Mouse (Mus musculus) embryonic facial prominence, embryonic 11.5 days (tissue): ENCODE measurements around the gene Vwa3b. TPM values are rescaled to one million over a fixed set of nuclear protein-coding genes. Genes with fewer than 3 reads are reported as not detected.

Source experiments
- ATAC-seq: fragments of 200-750 bp; cut with Nextera tagmentation; replicated peaks from 2 replicates; pipeline ENCODE4 v1.8.0; 2017; ENCODE audit warnings: low read depth; ENCODE audit not compliant: insufficient number of reproducible peaks, low FRiP score, low TSS enrichment
- DNase-seq: peaks from one replicate; pipeline ENCODE4 v3.0.0-alpha.2; 2015; ENCODE audit warnings: low spot score
- H3K27ac ChIP-seq: fragments of 300-500 bp; sonication (generic); replicated peaks from 2 replicates; pipeline ENCODE4 v1.5.1; 2014; ENCODE audit warnings: mild to moderate bottlenecking, low read depth, low read length, control low read depth
- H3K27me3 ChIP-seq: fragments of 300-500 bp; sonication (generic); 2 replicates; pipeline ENCODE4 v1.6.1; 2014; ENCODE audit warnings: mild to moderate bottlenecking, low read length, moderate library complexity, mixed read lengths; ENCODE audit not compliant: control insufficient read depth, insufficient read depth
- H3K36me3 ChIP-seq: fragments of 300-500 bp; sonication (generic); replicated peaks from 2 replicates; pipeline ENCODE4 v1.6.1; 2014; ENCODE audit warnings: low read depth, mild to moderate bottlenecking, low read length, moderate library complexity, mixed read lengths; ENCODE audit not compliant: control insufficient read depth, insufficient read depth
- H3K4me1 ChIP-seq: fragments of 300-500 bp; sonication (generic); 2 replicates; pipeline ENCODE4 v1.6.1; 2014; ENCODE audit warnings: low read length, mixed read lengths; ENCODE audit not compliant: control insufficient read depth, insufficient read depth
- H3K4me2 ChIP-seq: fragments of 300-500 bp; sonication (generic); 2 replicates; pipeline ENCODE4 v1.6.1; 2014; ENCODE audit warnings: low read depth, mild to moderate bottlenecking, control low read depth, low read length, moderate library complexity
- H3K4me3 ChIP-seq: fragments of 300-500 bp; sonication (generic); 2 replicates; pipeline ENCODE4 v1.5.1; 2014; ENCODE audit warnings: low read depth, low read length, control low read depth
- H3K9ac ChIP-seq: fragments of 300-500 bp; sonication (generic); replicated peaks from 2 replicates; pipeline ENCODE4 v1.6.1; 2014; ENCODE audit warnings: mild to moderate bottlenecking, control low read depth, low read length
- H3K9me3 ChIP-seq: fragments of 300-500 bp; sonication (generic); replicated peaks from 2 replicates; pipeline ENCODE4 v1.6.1; 2016; ENCODE audit warnings: mild to moderate bottlenecking, low read length, inconsistent platforms, mixed read lengths; ENCODE audit not compliant: control insufficient read depth
- WGBS: fragments of 180-500 bp; shearing (Covaris S2); extraction: QIAGEN DNeasy Blood & Tissue Kit; methylation state at CpG from one replicate; pipeline ENCODE4 v1.1.7; 2014; 5-methylcytosine and 5-hydroxymethylcytosine counted together
- polyA plus RNA-seq: library from polyadenylated mRNA; unstranded; fragments of >200 nt; fragmentation: Nextera tagmentation; extraction: Ambion mirVana; gene quantifications from 2 replicates; pipeline ENCODE4 v1.2.1, GENCODE M21; 2014

Vwa3b gene
- polyA plus RNA-seq, 1 experiment from 2014 or later, result 1.7 TPM

- ATAC-seq (no peak), DNase-seq (peak; percentile 53)
- H3K36me3 ChIP-seq, result no peaks in the 10 kb centered on the region
- no peaks in the 10 kb centered on the region for H3K9me3 ChIP-seq
- no peak overlapping the region for H3K27ac ChIP-seq
- no peak overlapping the region for H3K4me3 ChIP-seq
- no peak overlapping the region for H3K4me2 ChIP-seq
- no peaks in the 10 kb centered on the region for H3K4me1 ChIP-seq
- H3K9ac ChIP-seq, result no peak overlapping the region
- H3K27me3 ChIP-seq, result no peaks in the 10 kb centered on the region
- WGBS, result 64% methylated on average over 4 of the region's 4 CpGs
These were observed 27.3 kb downstream of the Vwa3b start for GRCm38 (mm10) chr1:37053691-37054090.

DNA sequence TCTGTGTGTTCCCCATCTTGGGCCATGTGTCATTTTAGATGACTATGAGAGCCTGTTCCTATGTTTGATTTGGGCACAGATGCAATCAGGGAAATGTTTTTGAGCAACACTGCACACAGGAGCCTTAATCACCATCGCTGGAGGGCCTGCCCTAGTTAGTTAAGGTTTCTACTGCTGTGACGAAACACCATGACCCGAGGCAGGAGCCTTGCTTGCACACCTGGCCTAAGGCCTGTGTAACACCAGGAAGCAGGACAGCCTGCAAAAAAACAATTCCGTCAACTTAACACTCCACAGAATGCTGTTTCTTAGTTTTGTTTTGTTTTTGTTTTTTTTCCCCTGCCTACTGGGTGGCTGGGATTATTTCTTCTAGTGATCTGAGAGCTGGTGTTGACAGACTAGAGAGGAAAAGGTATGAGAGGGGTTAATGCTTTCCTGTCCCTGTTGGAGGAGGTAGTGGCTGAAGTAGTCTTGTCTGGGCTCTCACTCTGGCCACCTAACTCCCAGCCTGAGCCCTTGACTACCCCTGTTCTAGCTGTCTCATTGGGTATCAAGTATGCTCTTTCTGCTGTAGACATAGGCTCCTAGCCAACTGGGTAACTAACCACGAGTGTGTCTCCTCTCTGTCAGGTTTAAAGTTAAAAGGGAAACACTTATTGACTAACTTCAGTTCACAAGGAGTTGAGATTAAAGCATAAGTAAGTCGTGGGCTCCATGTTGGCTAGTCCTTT is 30.6 kb downstream of the Vwa3b start:
- Histone ChIP-seq H3K4me1 (no peaks in the 10 kb centered on the region), H3K27ac (no peak overlapping the region), H3K9me3 (no peaks in the 10 kb centered on the region), H3K27me3 (no peaks in the 10 kb centered on the region), H3K4me2 (no peak overlapping the region), H3K9ac (no peak overlapping the region), H3K4me3 (no peak overlapping the region), H3K36me3 (no peaks in the 10 kb centered on the region)
- no peak for ATAC-seq
- no peak for DNase-seq
- WGBS, result 76% methylated on average over 6 of the region's 6 CpGs

DNA sequence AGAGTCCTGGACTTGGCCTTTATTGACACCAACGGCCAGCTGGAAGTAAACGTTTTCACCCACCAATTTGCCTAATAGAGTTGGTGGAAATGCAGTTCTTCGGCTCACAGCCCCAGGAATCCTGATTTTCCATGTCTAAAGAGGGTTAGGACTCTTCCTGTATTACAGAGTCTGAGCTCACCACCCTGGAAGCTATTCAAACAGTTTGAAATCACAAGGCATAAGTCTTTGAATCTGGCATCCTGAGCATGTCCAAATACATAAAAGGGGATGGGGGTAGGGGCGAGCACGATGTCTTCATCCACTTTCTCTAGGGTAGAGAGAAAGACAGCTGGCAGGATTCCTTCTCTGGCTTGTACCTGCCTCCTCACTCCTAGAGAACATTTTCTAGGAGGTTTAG is 34.5 kb downstream of the Vwa3b start:
- no peaks in the 10 kb centered on the region for H3K27me3 ChIP-seq
- no peak overlapping the region for H3K27ac ChIP-seq
- H3K36me3 ChIP-seq, result no peaks in the 10 kb centered on the region
- no peak for DNase-seq
- no peak for ATAC-seq
- H3K9me3 ChIP-seq, result no peaks in the 10 kb centered on the region
- 82% methylated on average over 5 of the region's 5 CpGs for WGBS
- no peak overlapping the region for H3K4me2 ChIP-seq
- H3K9ac ChIP-seq, result no peak overlapping the region
- H3K4me1 ChIP-seq, result no peaks in the 10 kb centered on the region
- no peak overlapping the region for H3K4me3 ChIP-seq

DNA sequence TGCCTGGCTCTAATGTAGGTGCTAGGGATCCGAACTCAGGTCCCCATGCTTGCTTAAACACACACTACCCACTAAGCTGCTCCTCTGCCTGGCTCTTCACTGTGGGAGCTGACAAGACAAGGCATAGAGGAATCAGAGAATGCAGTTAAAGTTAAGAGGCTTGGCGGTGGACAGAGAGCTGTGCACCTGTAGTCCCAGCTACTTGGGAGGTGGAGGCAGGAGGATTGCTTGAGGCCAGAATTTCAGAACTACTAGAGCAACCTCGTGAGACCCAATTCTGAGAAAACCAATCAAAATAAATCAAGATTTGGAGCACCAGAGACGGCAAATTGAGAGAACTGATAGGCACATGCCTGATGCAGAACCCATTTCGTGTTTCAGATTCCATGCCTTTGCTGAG is 36.7 kb downstream of the Vwa3b start:
- H3K4me2 ChIP-seq, result no peak overlapping the region
- no peaks in the 10 kb centered on the region for H3K27me3 ChIP-seq
- no peak overlapping the region for H3K9ac ChIP-seq
- H3K27ac ChIP-seq, result no peak overlapping the region
- H3K9me3 ChIP-seq, result no peaks in the 10 kb centered on the region
- DNase-seq (no peak), ATAC-seq (no peak)
- no peaks in the 10 kb centered on the region for H3K4me1 ChIP-seq
- no peak overlapping the region for H3K4me3 ChIP-seq
- 83% methylated on average over 5 of the region's 5 CpGs for WGBS
- H3K36me3 ChIP-seq, result no peaks in the 10 kb centered on the region

GRCm38 (mm10) chr1:37063841-37064240 is 37.4 kb downstream of the Vwa3b start:
- 75% methylated on average over 4 of the region's 4 CpGs for WGBS
- Histone ChIP-seq H3K9me3 (no peaks in the 10 kb centered on the region), H3K4me3 (no peak overlapping the region), H3K4me1 (no peaks in the 10 kb centered on the region), H3K4me2 (no peak overlapping the region), H3K9ac (no peak overlapping the region), H3K36me3 (no peaks in the 10 kb centered on the region), H3K27me3 (no peaks in the 10 kb centered on the region), H3K27ac (no peak overlapping the region)
- DNase-seq (no peak), ATAC-seq (no peak)

GRCm38 (mm10) chr1:37065658-37066412 is 39.4 kb downstream of the Vwa3b start:
- no peaks in the 10 kb centered on the region for H3K4me1 ChIP-seq
- DNase-seq, result no peak
- WGBS, result 88% methylated on average over 11 of the region's 11 CpGs
- H3K9ac ChIP-seq, result no peak overlapping the region
- H3K27me3 ChIP-seq, result no peaks in the 10 kb centered on the region
- H3K36me3 ChIP-seq, result no peaks in the 10 kb centered on the region
- H3K4me3 ChIP-seq, result no peak overlapping the region
- ATAC-seq, result no peak
- H3K4me2 ChIP-seq, result no peak overlapping the region
- no peaks in the 10 kb centered on the region for H3K9me3 ChIP-seq
- no peak overlapping the region for H3K27ac ChIP-seq

GRCm38 (mm10) chr1:37075759-37076158 is 49.4 kb downstream of the Vwa3b start:
- Histone ChIP-seq H3K9me3 (no peaks in the 10 kb centered on the region), H3K36me3 (no peaks in the 10 kb centered on the region), H3K27me3 (no peaks in the 10 kb centered on the region), H3K4me3 (no peak overlapping the region), H3K27ac (no peak overlapping the region), H3K4me1 (no peaks in the 10 kb centered on the region), H3K4me2 (no peak overlapping the region), H3K9ac (no peak overlapping the region)
- ATAC-seq (no peak), DNase-seq (no peak)
- 91% methylated on average over 7 of the region's 7 CpGs for WGBS

- WGBS, result 75% methylated on average over 9 of the region's 9 CpGs
These were observed 50.9 kb downstream of the Vwa3b start for GRCm38 (mm10) chr1:37077266-37077665.

More at GRCm38 (mm10) chr1:37077266-37077665, 50.9 kb downstream of the Vwa3b start:
- no peaks in the 10 kb centered on the region for H3K9me3 ChIP-seq
- H3K27me3 ChIP-seq, result no peaks in the 10 kb centered on the region
- DNase-seq (no peak), ATAC-seq (0 out of 2 replicates have a peak, but pooled peaks have one; percentile 34)
- H3K9ac ChIP-seq, result no peak overlapping the region
- no peaks in the 10 kb centered on the region for H3K4me1 ChIP-seq
- H3K4me3 ChIP-seq, result no peak overlapping the region
- no peak overlapping the region for H3K4me2 ChIP-seq
- H3K27ac ChIP-seq, result no peak overlapping the region
- H3K36me3 ChIP-seq, result no peaks in the 10 kb centered on the region
